Mouse (Mus musculus) forebrain, embryonic 12.5 days (tissue): ENCODE results near the gene Gbx2. TPM values are rescaled to one million over a fixed set of nuclear protein-coding genes. Genes with fewer than 3 reads are reported as not detected.

Experiments
- ATAC-seq: fragments of 200-750 bp; cut with Nextera tagmentation; 2 replicates; pipeline ENCODE4 v1.8.0; 2017; ENCODE audit warnings: moderate TSS enrichment; ENCODE audit not compliant: low FRiP score
- H3K27ac ChIP-seq: fragments of 300-500 bp; sonication (generic); 2 replicates; pipeline ENCODE4 v1.5.1; 2016; ENCODE audit warnings: mild to moderate bottlenecking
- H3K27me3 ChIP-seq: fragments of 300-500 bp; sonication (generic); 2 replicates; pipeline ENCODE4 v1.6.1; 2016; ENCODE audit warnings: mild to moderate bottlenecking
- H3K36me3 ChIP-seq: fragments of 300-500 bp; sonication (generic); replicated peaks from 2 replicates; pipeline ENCODE4 v1.6.1; 2016; ENCODE audit warnings: mild to moderate bottlenecking
- H3K4me1 ChIP-seq: fragments of 300-500 bp; sonication (generic); 2 replicates; pipeline ENCODE4 v1.6.1; 2016
- H3K4me2 ChIP-seq: fragments of 300-500 bp; sonication (generic); 2 replicates; pipeline ENCODE4 v1.6.1; 2016; ENCODE audit warnings: mild to moderate bottlenecking, moderate library complexity
- H3K4me3 ChIP-seq: fragments of 300-500 bp; sonication (generic); replicated peaks from 2 replicates; pipeline ENCODE4 v1.5.1; 2016; ENCODE audit warnings: mild to moderate bottlenecking
- H3K9ac ChIP-seq: fragments of 300-500 bp; sonication (generic); 2 replicates; pipeline ENCODE4 v1.6.1; 2016; ENCODE audit warnings: mild to moderate bottlenecking
- H3K9me3 ChIP-seq: fragments of 300-500 bp; sonication (generic); 2 replicates; pipeline ENCODE4 v1.6.1; 2016
- WGBS: fragments of 180-500 bp; shearing (Covaris S2); methylation state at CpG from one replicate; pipeline ENCODE4 v1.1.7; 2016; 5-methylcytosine and 5-hydroxymethylcytosine counted together
- polyA plus RNA-seq: library from polyadenylated mRNA; unstranded; fragments of >200 nt; fragmentation: Nextera tagmentation; extraction: Ambion mirVana; gene quantifications from 2 replicates; pipeline ENCODE4 v1.2.1, GENCODE M21; 2016

The Gbx2 gene
- polyA plus RNA-seq, 1 experiment from 2014 or later: 26.9 TPM

DNA sequence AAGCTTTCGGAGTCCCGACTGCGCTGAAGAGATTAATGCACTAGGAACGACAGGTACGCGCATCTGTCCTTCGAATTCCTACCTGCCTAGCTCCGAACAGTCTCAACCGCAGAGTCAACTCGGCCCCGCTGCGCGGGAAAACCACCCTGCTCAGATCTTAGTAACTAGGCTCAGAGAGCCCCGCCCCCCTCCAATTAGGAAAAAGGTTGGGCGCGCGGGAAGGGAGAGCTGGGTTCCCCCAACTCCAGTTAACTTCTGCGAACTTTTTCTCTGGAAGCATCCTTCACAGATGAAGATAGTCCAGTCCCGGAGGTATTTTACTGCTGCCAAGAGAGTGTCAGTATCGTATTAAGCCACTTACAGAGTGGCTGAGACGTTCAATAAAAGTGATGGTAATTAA lies 2.8 kb upstream of the Gbx2 start:
- Histone ChIP-seq H3K27ac (no peak overlapping the region), H3K9ac (no peak overlapping the region), H3K9me3 (no peaks in the 10 kb centered on the region), H3K4me3 (no peak overlapping the region), H3K36me3 (no peaks in the 10 kb centered on the region), H3K4me2 (0 out of 2 replicates have a peak overlapping the region, but pooled peaks have one; percentile 10), H3K4me1 (peaks cover 64% of the 10 kb centered on the region), H3K27me3 (peaks cover 95% of the 10 kb centered on the region)
- 2% methylated on average over 21 of the region's 21 CpGs for WGBS
- no peak for ATAC-seq

GRCm38 (mm10) chr1:89933028-89933427 lies 2.0 kb upstream of the Gbx2 start:
- 2% methylated on average over 6 of the region's 6 CpGs for WGBS
- Histone ChIP-seq H3K9me3 (no peaks in the 10 kb centered on the region), H3K27ac (no peak overlapping the region), H3K4me3 (no peak overlapping the region), H3K4me1 (peaks cover 66% of the 10 kb centered on the region), H3K4me2 (no peak overlapping the region), H3K27me3 (peaks cover 97% of the 10 kb centered on the region), H3K36me3 (no peaks in the 10 kb centered on the region), H3K9ac (no peak overlapping the region)
- no peak for ATAC-seq

GRCm38 (mm10) chr1:89932616-89933015 lies 1.6 kb upstream of the Gbx2 start:
- Histone ChIP-seq H3K9ac (no peak overlapping the region), H3K4me1 (peaks cover 66% of the 10 kb centered on the region)

DNA sequence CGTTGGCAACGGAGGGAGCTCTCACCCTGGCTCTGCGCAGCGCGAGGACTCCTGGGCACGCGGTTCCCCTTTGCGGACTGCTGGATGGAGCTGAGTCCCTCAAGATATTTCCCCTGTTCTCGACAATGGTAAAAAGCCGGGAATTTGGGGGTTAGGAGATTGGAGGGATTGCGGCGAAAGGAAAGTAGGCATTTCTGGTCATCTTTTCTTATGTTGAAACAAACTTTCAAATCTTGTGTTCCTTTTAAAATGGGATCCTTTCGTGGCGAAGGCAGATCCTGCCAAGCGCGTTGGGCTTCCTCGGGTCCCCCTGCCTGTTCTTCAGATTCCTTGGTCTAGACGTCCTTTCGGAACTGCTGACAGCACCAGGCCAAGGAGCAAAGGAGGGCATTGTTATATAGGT lies 1.0 kb upstream of the Gbx2 start:
- Histone ChIP-seq H3K4me1 (peaks cover 71% of the 10 kb centered on the region), H3K4me2 (peak overlapping the region; percentile 70; the same call in 1 of the 2 replicates), H3K27me3 (peaks cover 97% of the 10 kb centered on the region), H3K9ac (no peak overlapping the region), H3K36me3 (no peaks in the 10 kb centered on the region), H3K4me3 (peak overlapping the region; percentile 43), H3K27ac (no peak overlapping the region), H3K9me3 (no peaks in the 10 kb centered on the region)
- no peak for ATAC-seq
- under 1% methylated on average over 19 of the region's 19 CpGs for WGBS

More at GRCm38 (mm10) chr1:89932616-89933015, 1.6 kb upstream of the Gbx2 start:
- peak overlapping the region; percentile 19; the same call in 1 of the 2 replicates for H3K4me2 ChIP-seq
- H3K27me3 ChIP-seq: peaks cover 97% of the 10 kb centered on the region
- H3K9me3 ChIP-seq: no peaks in the 10 kb centered on the region
- H3K4me3 ChIP-seq: no peak overlapping the region
- no peak overlapping the region for H3K27ac ChIP-seq
- ATAC-seq: no peak
- WGBS: 1% methylated on average over 16 of the region's 16 CpGs
- H3K36me3 ChIP-seq: no peaks in the 10 kb centered on the region

GRCm38 (mm10) chr1:89930551-89930950 lies 428 bp downstream of the Gbx2 start:
- Histone ChIP-seq H3K4me1 (peaks cover 74% of the 10 kb centered on the region), H3K36me3 (no peaks in the 10 kb centered on the region), H3K4me3 (peak overlapping the region; percentile 43), H3K9ac (peak overlapping the region; percentile 55), H3K27ac (peak overlapping the region; percentile 31), H3K4me2 (peak overlapping the region; percentile 70), H3K27me3 (peaks cover 97% of the 10 kb centered on the region), H3K9me3 (no peaks in the 10 kb centered on the region)
- no peak for ATAC-seq
- WGBS: under 1% methylated on average over 44 of the region's 45 CpGs

- WGBS: under 1% methylated on average over 51 of the region's 55 CpGs
- H3K27ac ChIP-seq: peak overlapping the region; percentile 31; the same call in 1 of the 2 replicates
- ATAC-seq: no peak
Observed at GRCm38 (mm10) chr1:89929721-89930505, 1.1 kb downstream of the Gbx2 start.

GRCm38 (mm10) chr1:89929181-89929580 lies 1.8 kb downstream of the Gbx2 start:
- Histone ChIP-seq H3K4me1 (peaks cover 71% of the 10 kb centered on the region), H3K27ac (no peak overlapping the region), H3K4me2 (0 out of 2 replicates have a peak overlapping the region, but pooled peaks have one; percentile 70)

More at GRCm38 (mm10) chr1:89929721-89930505, 1.1 kb downstream of the Gbx2 start:
- Histone ChIP-seq H3K27me3 (peaks cover 97% of the 10 kb centered on the region), H3K9me3 (no peaks in the 10 kb centered on the region), H3K4me3 (peak overlapping the region; percentile 43), H3K36me3 (no peaks in the 10 kb centered on the region), H3K4me2 (peak overlapping the region; percentile 70), H3K9ac (peak overlapping the region; percentile 55), H3K4me1 (peaks cover 72% of the 10 kb centered on the region)

GRCm38 (mm10) chr1:89928676-89929075 lies 2.3 kb downstream of the Gbx2 start:
- H3K4me2 ChIP-seq: peak overlapping the region; percentile 24; the same call in 1 of the 2 replicates
- H3K4me1 ChIP-seq: peaks cover 68% of the 10 kb centered on the region

More at GRCm38 (mm10) chr1:89929181-89929580, 1.8 kb downstream of the Gbx2 start:
- ATAC-seq: no peak
- Histone ChIP-seq H3K36me3 (no peaks in the 10 kb centered on the region), H3K9me3 (no peaks in the 10 kb centered on the region), H3K27me3 (peaks cover 97% of the 10 kb centered on the region), H3K4me3 (peak overlapping the region; percentile 26), H3K9ac (peak overlapping the region; percentile 8; the same call in 1 of the 2 replicates)
- 0% methylated on average over 6 of the region's 6 CpGs for WGBS

DNA sequence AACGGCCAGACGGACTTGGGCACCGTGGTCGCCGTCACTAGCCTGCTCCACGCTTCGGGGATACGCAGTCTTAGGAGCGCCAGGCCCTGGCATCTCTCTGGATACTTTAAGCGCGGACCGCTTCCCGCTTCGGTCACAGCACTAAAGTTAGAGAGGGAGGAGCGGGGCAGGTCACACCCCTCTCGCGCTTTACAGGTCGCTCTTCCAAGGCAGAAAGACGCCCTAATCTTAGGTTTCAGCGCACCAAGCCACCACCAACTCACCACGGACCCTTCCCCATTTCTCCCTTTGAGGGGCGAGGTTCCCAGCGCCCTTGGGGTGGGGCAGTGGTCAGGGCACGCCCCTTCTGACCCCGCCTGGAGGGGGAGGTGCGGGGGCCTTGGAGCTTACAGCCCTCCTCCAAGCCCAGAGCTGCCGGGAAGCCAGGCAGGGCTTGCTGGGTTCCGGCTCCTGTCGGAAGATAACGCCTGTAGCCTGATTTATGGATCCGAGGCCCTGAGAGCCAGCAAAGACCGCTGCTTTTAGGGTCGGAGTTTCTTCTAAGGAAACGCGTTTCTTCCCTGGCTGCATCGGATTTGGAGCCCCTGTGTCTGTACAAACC lies 3.8 kb downstream of the Gbx2 start:
- Histone ChIP-seq H3K4me2 (peak overlapping the region; percentile 30; the same call in 1 of the 2 replicates), H3K4me1 (peaks cover 73% of the 10 kb centered on the region), H3K4me3 (peak overlapping the region; percentile 19), H3K9ac (no peak overlapping the region), H3K27me3 (peaks cover 100% of the 10 kb centered on the region), H3K9me3 (no peaks in the 10 kb centered on the region), H3K36me3 (no peaks in the 10 kb centered on the region), H3K27ac (no peak overlapping the region)
- ATAC-seq: no peak
- under 1% methylated on average over 36 of the region's 36 CpGs for WGBS

More at GRCm38 (mm10) chr1:89928676-89929075, 2.3 kb downstream of the Gbx2 start:
- peaks cover 97% of the 10 kb centered on the region for H3K27me3 ChIP-seq
- no peak overlapping the region for H3K9ac ChIP-seq
- H3K9me3 ChIP-seq: no peaks in the 10 kb centered on the region
- H3K4me3 ChIP-seq: peak overlapping the region; percentile 26
- no peak overlapping the region for H3K27ac ChIP-seq
- 2% methylated on average over 25 of the region's 25 CpGs for WGBS
- no peak for ATAC-seq
- H3K36me3 ChIP-seq: no peaks in the 10 kb centered on the region

GRCm38 (mm10) chr1:89926583-89927060 lies 4.4 kb downstream of the Gbx2 start:
- no peaks in the 10 kb centered on the region for H3K9me3 ChIP-seq
- H3K36me3 ChIP-seq: no peaks in the 10 kb centered on the region
- no peak overlapping the region for H3K27ac ChIP-seq
- 0 out of 2 replicates have a peak overlapping the region, but pooled peaks have one; percentile 30 for H3K4me2 ChIP-seq
- no peak overlapping the region for H3K9ac ChIP-seq
- peaks cover 100% of the 10 kb centered on the region for H3K27me3 ChIP-seq
- no peak for ATAC-seq
- peaks cover 70% of the 10 kb centered on the region for H3K4me1 ChIP-seq
- 2% methylated on average over 9 of the region's 9 CpGs for WGBS
- peak overlapping the region; percentile 19 for H3K4me3 ChIP-seq

- H3K9me3 ChIP-seq: no peaks in the 10 kb centered on the region
- H3K36me3 ChIP-seq: no peaks in the 10 kb centered on the region
- 6% methylated on average over 12 of the region's 12 CpGs for WGBS
- ATAC-seq: peak; percentile 30; the same call in 1 of the 2 replicates
- no peak overlapping the region for H3K4me2 ChIP-seq
- H3K4me1 ChIP-seq: peaks cover 61% of the 10 kb centered on the region
- no peak overlapping the region for H3K9ac ChIP-seq
- no peak overlapping the region for H3K27ac ChIP-seq
- H3K27me3 ChIP-seq: peaks cover 100% of the 10 kb centered on the region
- H3K4me3 ChIP-seq: 0 out of 2 replicates have a peak overlapping the region, but pooled peaks have one; percentile 19
Observed at GRCm38 (mm10) chr1:89925501-89926190, 5.3 kb downstream of the Gbx2 start.
